1 mouse cellular context compared by ENCODE assay signal in genomic region chr3:122295511-122295910, GRCm38 (mm10).
TF ChIP-seq lines count a peak whose summit lies in the region.

No protein-coding gene starts in this region.

TF ChIP-seq in MEL, 35 proteins besides CTCF, POLR2A, EP300 and RAD21 (continued from another document):
- peak; percentile 63; the same call in 1 of the 2 replicates for TF ChIP-seq TBP (IDR thresholded peaks at IDR 0.05; ENCODE audit: low read depth, low read length)
- TF ChIP-seq MXI1 (IDR thresholded peaks at IDR 0.05; ENCODE audit: low read depth, low read length) = no peak
- TF ChIP-seq SMC3 (IDR thresholded peaks at IDR 0.05; ENCODE audit: low read depth, low read length) = peak; percentile 71
- peak; percentile 36 for TF ChIP-seq ZC3H11A (IDR thresholded peaks at IDR 0.05; ENCODE audit: low read depth, low read length)
- no peak for TF ChIP-seq GATA1 (IDR thresholded peaks at IDR 0.05; ENCODE audit: low read depth, low read length)
- TF ChIP-seq CHD2 (IDR thresholded peaks at IDR 0.05; ENCODE audit: low read length) = no peak
- TF ChIP-seq E2F4 (IDR thresholded peaks at IDR 0.05; ENCODE audit: borderline replicate concordance, low read depth, low read length) = no peak
- no peak for TF ChIP-seq POLR2AphosphoS2 (IDR thresholded peaks at IDR 0.05; ENCODE audit: low read length)
- peak; percentile 83 for TF ChIP-seq GABPA (IDR thresholded peaks at IDR 0.05; ENCODE audit: low read depth, low read length)
- peak; percentile 67 for TF ChIP-seq SIN3A (IDR thresholded peaks at IDR 0.05; ENCODE audit: low read length)
- no peak for TF ChIP-seq MEF2A (IDR thresholded peaks at IDR 0.05; ENCODE audit: extremely low read depth, insufficient replicate concordance, low read depth, low read length, poor library complexity, severe bottlenecking)
- TF ChIP-seq NELFE (IDR thresholded peaks at IDR 0.05; ENCODE audit: low read depth, low read length) = no peak
- TF ChIP-seq NRF1 (IDR thresholded peaks at IDR 0.05; ENCODE audit: insufficient read depth, low read depth, low read length, poor library complexity, severe bottlenecking) = no peak
